Mouse (Mus musculus): Measurements from ENCODE around the gene Pex16. TPM values are rescaled to one million over a fixed set of nuclear protein-coding genes. Genes with fewer than 3 reads are reported as not detected.
A peak's percentile ranks its signal among the peaks of the same experiment; 100 is the strongest.

Pex16 gene
- polyA plus RNA-seq, 1 experiment from 2014 or later = 18.2 TPM

- Histone ChIP-seq H3K4me2 (ENCODE audit: low read depth, low read length, severe bottlenecking) (no peak overlapping the region), H3K27me3 (ENCODE audit: control insufficient read depth, insufficient read depth, low read length) (no peaks in the 10 kb centered on the region), H3K27ac (ENCODE audit: low read depth, low read length) (no peak overlapping the region), H3K36me3 (ENCODE audit: control insufficient read depth, insufficient read depth, low read length) (peaks cover 6% of the 10 kb centered on the region; the same call in 1 of the 2 replicates), H3K9me3 (ENCODE audit: control insufficient read depth, low read length) (no peaks in the 10 kb centered on the region), H3K4me3 (ENCODE audit: low read depth, low read length) (no peak overlapping the region), H3K9ac (ENCODE audit: low read length) (no peak overlapping the region), H3K4me1 (replicated peaks; ENCODE audit: control insufficient read depth, insufficient read depth, low read length) (0 out of 2 replicates have a peak, but pooled peaks cover 1% of the 10 kb centered on the region)
- DNase-seq (ENCODE audit: low spot score) = no peak
- no peak for ATAC-seq (replicated peaks; ENCODE audit: low FRiP score)
- WGBS = 91% methylated on average over 8 of the region's 8 CpGs
Measured at GRCm38 (mm10) chr2:92361795-92362194, 12.7 kb upstream of the Pex16 start.

- Histone ChIP-seq H3K27ac (ENCODE audit: low read depth, low read length) (no peak overlapping the region), H3K9ac (ENCODE audit: low read length) (no peak overlapping the region), H3K27me3 (ENCODE audit: control insufficient read depth, insufficient read depth, low read length) (no peaks in the 10 kb centered on the region), H3K9me3 (ENCODE audit: control insufficient read depth, low read length) (no peaks in the 10 kb centered on the region), H3K4me3 (ENCODE audit: low read depth, low read length) (no peak overlapping the region), H3K36me3 (ENCODE audit: control insufficient read depth, insufficient read depth, low read length) (peaks cover 6% of the 10 kb centered on the region; the same call in 1 of the 2 replicates), H3K4me2 (ENCODE audit: low read depth, low read length, severe bottlenecking) (no peak overlapping the region), H3K4me1 (replicated peaks; ENCODE audit: control insufficient read depth, insufficient read depth, low read length) (0 out of 2 replicates have a peak, but pooled peaks cover 1% of the 10 kb centered on the region)
- no peak for DNase-seq (ENCODE audit: low spot score)
- no peak for ATAC-seq (replicated peaks; ENCODE audit: low FRiP score)
- WGBS = 95% methylated on average over 6 of the region's 6 CpGs
Measured at GRCm38 (mm10) chr2:92362571-92363228, 11.8 kb upstream of the Pex16 start.

- DNase-seq (ENCODE audit: low spot score) = no peak
- 0 out of 2 replicates have a peak, but pooled peaks cover 1% of the 10 kb centered on the region for H3K4me1 ChIP-seq (replicated peaks; ENCODE audit: control insufficient read depth, insufficient read depth, low read length)
- H3K4me3 ChIP-seq (ENCODE audit: low read depth, low read length) = no peak overlapping the region
- no peak overlapping the region for H3K9ac ChIP-seq (ENCODE audit: low read length)
- H3K36me3 ChIP-seq (ENCODE audit: control insufficient read depth, insufficient read depth, low read length) = peaks cover 6% of the 10 kb centered on the region; the same call in 1 of the 2 replicates
- no peaks in the 10 kb centered on the region for H3K27me3 ChIP-seq (ENCODE audit: control insufficient read depth, insufficient read depth, low read length)
- 93% methylated on average over 4 of the region's 4 CpGs for WGBS
- H3K4me2 ChIP-seq (ENCODE audit: low read depth, low read length, severe bottlenecking) = no peak overlapping the region
- no peak for ATAC-seq (replicated peaks; ENCODE audit: low FRiP score)
- no peaks in the 10 kb centered on the region for H3K9me3 ChIP-seq (ENCODE audit: control insufficient read depth, low read length)
- H3K27ac ChIP-seq (ENCODE audit: low read depth, low read length) = no peak overlapping the region
Measured at GRCm38 (mm10) chr2:92364086-92364485, 10.4 kb upstream of the Pex16 start.

- whole genome bisulfite sequencing = 93% methylated on average over 10 of the region's 10 CpGs
- no peak for ATAC-seq (replicated peaks; ENCODE audit: low FRiP score)
- Histone ChIP-seq H3K36me3 (ENCODE audit: control insufficient read depth, insufficient read depth, low read length) (peaks cover under 1% of the 10 kb centered on the region; the same call in 1 of the 2 replicates), H3K27ac (ENCODE audit: low read depth, low read length) (no peak overlapping the region), H3K4me1 (replicated peaks; ENCODE audit: control insufficient read depth, insufficient read depth, low read length) (peaks cover 7% of the 10 kb centered on the region; the same call in 1 of the 2 replicates), H3K4me2 (ENCODE audit: low read depth, low read length, severe bottlenecking) (no peak overlapping the region), H3K9me3 (ENCODE audit: control insufficient read depth, low read length) (no peaks in the 10 kb centered on the region), H3K9ac (ENCODE audit: low read length) (no peak overlapping the region), H3K4me3 (ENCODE audit: low read depth, low read length) (no peak overlapping the region), H3K27me3 (ENCODE audit: control insufficient read depth, insufficient read depth, low read length) (peaks cover 2% of the 10 kb centered on the region; the same call in 1 of the 2 replicates)
- DNase-seq (ENCODE audit: low spot score) = no peak
Measured at GRCm38 (mm10) chr2:92365568-92365967, 8.9 kb upstream of the Pex16 start.

GRCm38 (mm10) chr2:92367383-92368029, 7.0 kb upstream of the Pex16 start:
- H3K4me2 ChIP-seq (ENCODE audit: low read depth, low read length, severe bottlenecking) = no peak overlapping the region
- no peaks in the 10 kb centered on the region for H3K9me3 ChIP-seq (ENCODE audit: control insufficient read depth, low read length)
- peaks cover 20% of the 10 kb centered on the region for H3K4me1 ChIP-seq (replicated peaks; ENCODE audit: control insufficient read depth, insufficient read depth, low read length)
- no peak for ATAC-seq (replicated peaks; ENCODE audit: low FRiP score)
- no peak for DNase-seq (ENCODE audit: low spot score)
- no peaks in the 10 kb centered on the region for H3K36me3 ChIP-seq (ENCODE audit: control insufficient read depth, insufficient read depth, low read length)
- H3K27ac ChIP-seq (ENCODE audit: low read depth, low read length) = no peak overlapping the region
- peaks cover 2% of the 10 kb centered on the region; the same call in 1 of the 2 replicates for H3K27me3 ChIP-seq (ENCODE audit: control insufficient read depth, insufficient read depth, low read length)
- H3K4me3 ChIP-seq (ENCODE audit: low read depth, low read length) = no peak overlapping the region
- H3K9ac ChIP-seq (ENCODE audit: low read length) = no peak overlapping the region
- 49% methylated on average over 20 of the region's 20 CpGs for WGBS

GRCm38 (mm10) chr2:92370375-92370774, 4.1 kb upstream of the Pex16 start:
- no peak for DNase-seq (ENCODE audit: low spot score)
- Histone ChIP-seq H3K4me2 (ENCODE audit: low read depth, low read length, severe bottlenecking) (peak overlapping the region; percentile 59), H3K4me3 (ENCODE audit: low read depth, low read length) (peak overlapping the region; percentile 25), H3K36me3 (ENCODE audit: control insufficient read depth, insufficient read depth, low read length) (no peaks in the 10 kb centered on the region), H3K27ac (ENCODE audit: low read depth, low read length) (no peak overlapping the region), H3K4me1 (replicated peaks; ENCODE audit: control insufficient read depth, insufficient read depth, low read length) (peaks cover 33% of the 10 kb centered on the region), H3K27me3 (ENCODE audit: control insufficient read depth, insufficient read depth, low read length) (peaks cover 2% of the 10 kb centered on the region; the same call in 1 of the 2 replicates), H3K9ac (ENCODE audit: low read length) (peak overlapping the region; percentile 50), H3K9me3 (ENCODE audit: control insufficient read depth, low read length) (no peaks in the 10 kb centered on the region)
- ATAC-seq (replicated peaks; ENCODE audit: low FRiP score) = no peak
- WGBS = 6% methylated on average over 19 of the region's 19 CpGs

- peak; percentile 82 for DNase-seq (ENCODE audit: low spot score)
- peak; percentile 13 for ATAC-seq (replicated peaks; ENCODE audit: low FRiP score)
- H3K9me3 ChIP-seq (ENCODE audit: control insufficient read depth, low read length) = no peaks in the 10 kb centered on the region
- WGBS = 1% methylated on average over 44 of the region's 45 CpGs
- peak overlapping the region; percentile 25 for H3K4me3 ChIP-seq (ENCODE audit: low read depth, low read length)
- H3K4me2 ChIP-seq (ENCODE audit: low read depth, low read length, severe bottlenecking) = peak overlapping the region; percentile 59
- H3K27ac ChIP-seq (ENCODE audit: low read depth, low read length) = peak overlapping the region; percentile 73
- H3K27me3 ChIP-seq (ENCODE audit: control insufficient read depth, insufficient read depth, low read length) = peaks cover 2% of the 10 kb centered on the region; the same call in 1 of the 2 replicates
- peaks cover 38% of the 10 kb centered on the region for H3K4me1 ChIP-seq (replicated peaks; ENCODE audit: control insufficient read depth, insufficient read depth, low read length)
- no peaks in the 10 kb centered on the region for H3K36me3 ChIP-seq (ENCODE audit: control insufficient read depth, insufficient read depth, low read length)
- H3K9ac ChIP-seq (ENCODE audit: low read length) = peak overlapping the region; percentile 50
Measured at GRCm38 (mm10) chr2:92370821-92371805, 3.4 kb upstream of the Pex16 start.

Data from forebrain, embryonic 11.5 days (tissue).